Mouse (Mus musculus) cortical plate, adult 2 months (tissue): ENCODE measurements around the gene Shisa5. TPM values are rescaled to one million over a fixed set of nuclear protein-coding genes. Genes with fewer than 3 reads are reported as not detected.

Experiments used
- H3K27ac ChIP-seq: fragments of 200-500 bp; 2 replicates; pipeline ENCODE4 v1.5.1; 2012; ENCODE audit warnings: low read length, control low read depth, inconsistent platforms; ENCODE audit not compliant: insufficient read depth
- H3K4me1 ChIP-seq: fragments of 200-500 bp; 2 replicates; pipeline ENCODE4 v1.6.1; 2011; ENCODE audit warnings: low read length; ENCODE audit not compliant: control insufficient read depth, insufficient read depth
- H3K4me3 ChIP-seq: fragments of 200-500 bp; 2 replicates; pipeline ENCODE4 v1.5.1; 2011; ENCODE audit warnings: mild to moderate bottlenecking, low read length, control low read depth; ENCODE audit not compliant: insufficient read depth
- CTCF ChIP-seq: fragments of 200-500 bp; IDR thresholded peaks from 2 replicates; pipeline ENCODE4 v1.5.1; 2011; ENCODE audit warnings: mild to moderate bottlenecking, control low read depth, low read length; ENCODE audit not compliant: insufficient read depth; ENCODE audit errors: extremely low read depth
- POLR2A ChIP-seq: fragments of 200-500 bp; IDR thresholded peaks from 2 replicates; pipeline ENCODE4 v1.6.1; 2011; ENCODE audit warnings: mild to moderate bottlenecking, low read length, control low read depth; ENCODE audit not compliant: insufficient read depth; ENCODE audit errors: extremely low read depth
- polyA plus RNA-seq: library from polyadenylated mRNA; depleted of rRNA; stranded (reverse); fragments of >200 nt; gene quantifications from 2 replicates; pipeline ENCODE4 v1.2.3, GENCODE M21; 2012; rRNA removed

The Shisa5 gene
- polyA plus RNA-seq, 1 experiment: 125 TPM

GRCm38 (mm10) chr9:109105648-109106047, 67.3 kb downstream of the Shisa5 start:
- Histone ChIP-seq H3K27ac (no peak overlapping the region), H3K4me1 (no peaks in the 10 kb centered on the region)
- TF ChIP-seq POLR2A (no peak), CTCF (no peak)

GRCm38 (mm10) chr9:109107341-109107740, 69.0 kb downstream of the Shisa5 start:
- H3K4me1 ChIP-seq: no peaks in the 10 kb centered on the region
- TF ChIP-seq POLR2A (no peak), CTCF (no peak)
- no peak overlapping the region for H3K27ac ChIP-seq
- no peak overlapping the region for H3K4me3 ChIP-seq

More at GRCm38 (mm10) chr9:109105648-109106047, 67.3 kb downstream of the Shisa5 start:
- H3K4me3 ChIP-seq: no peak overlapping the region

Other genes starting within 250 kb of the Shisa5 start
- gene Nckipsd, start 230.2 kb upstream of the Shisa5 start, polyA plus RNA-seq: 65.0 and 66.8 TPM in 2 replicates
- 74.3 and 75.8 TPM in 2 replicates for gene Celsr3, start 212.2 kb upstream of the Shisa5 start, polyA plus RNA-seq
- gene Slc26a6, start 185.3 kb upstream of the Shisa5 start, polyA plus RNA-seq: 15.9 and 20.8 TPM in 2 replicates
- 0.40 and 0.42 TPM in 2 replicates for gene Tmem89, start 123.9 kb upstream of the Shisa5 start, polyA plus RNA-seq
- gene Uqcrc1, start 101.9 kb upstream of the Shisa5 start, polyA plus RNA-seq: 488 and 492 TPM in 2 replicates
- gene Col7a1, start 85.0 kb upstream of the Shisa5 start, polyA plus RNA-seq: 4.1 and 4.7 TPM in 2 replicates
- 0.25 and 0.35 TPM in 2 replicates for gene Ucn2, start 52.6 kb upstream of the Shisa5 start, polyA plus RNA-seq
- 20.5 and 20.8 TPM in 2 replicates for gene Pfkfb4, start 46.8 kb upstream of the Shisa5 start, polyA plus RNA-seq
- 32.4 and 34.2 TPM in 2 replicates for gene Trex1, start 21.2 kb downstream of the Shisa5 start, polyA plus RNA-seq
- gene Atrip, start 35.6 kb downstream of the Shisa5 start, polyA plus RNA-seq: 36.4 and 37.1 TPM in 2 replicates
- gene Ccdc51, start 43.9 kb downstream of the Shisa5 start, polyA plus RNA-seq: 6.2 and 6.3 TPM in 2 replicates
- 206 and 214 TPM in 2 replicates for gene Tma7, start 44.0 kb downstream of the Shisa5 start, polyA plus RNA-seq
- gene Plxnb1, start 56.8 kb downstream of the Shisa5 start, polyA plus RNA-seq: 30.1 and 30.2 TPM in 2 replicates
- gene Fbxw21, start 123.5 kb downstream of the Shisa5 start, polyA plus RNA-seq: not detected in 2 replicates
- not detected in 2 replicates for gene Fbxw13, start 157.4 kb downstream of the Shisa5 start, polyA plus RNA-seq
- gene Fbxw20, start 196.2 kb downstream of the Shisa5 start, polyA plus RNA-seq: not detected in 2 replicates
- not detected in 2 replicates for gene Fbxw14, start 249.1 kb downstream of the Shisa5 start, polyA plus RNA-seq